ENCODE assay signal across 7 mouse cellular contexts in genomic region chr13:74528519-74529371, GRCm38 (mm10). TPM values are rescaled to one million over a fixed set of nuclear protein-coding genes. Genes with fewer than 3 reads are reported as not detected.
DNase-seq lines count a peak whose midpoint lies in the region; ATAC-seq and TF ChIP-seq lines count a peak whose summit lies in the region.
"Not testable (repeated sequence)": the region's sequence is repeated elsewhere in the genome, so short reads cannot be mapped to it uniquely, and the experiment has no call there.

No protein-coding gene starts in this region.

- not testable (repeated sequence) for H3K27me3 ChIP-seq in embryonic facial prominence, embryonic 11.5 days (ENCODE audit: control insufficient read depth, insufficient read depth, low read length); forebrain, embryonic 14.5 days (replicated peaks; ENCODE audit: control insufficient read depth, insufficient read depth, low read length); kidney, embryonic 15.5 days; liver, embryonic 14.5 days (ENCODE audit: control insufficient read depth, insufficient read depth, low read length); midbrain, embryonic 11.5 days (ENCODE audit: control insufficient read depth, insufficient read depth, low read length); neural tube, embryonic 12.5 days (replicated peaks)

- not testable (repeated sequence) for H3K4me2 ChIP-seq in embryonic facial prominence, embryonic 11.5 days (ENCODE audit: low read depth, low read length); forebrain, embryonic 14.5 days (ENCODE audit: low read length); kidney, embryonic 15.5 days; liver, embryonic 14.5 days (ENCODE audit: low read depth); midbrain, embryonic 11.5 days; neural tube, embryonic 12.5 days (replicated peaks)

- H3K9me3 ChIP-seq in embryonic facial prominence, embryonic 11.5 days (replicated peaks; ENCODE audit: control insufficient read depth, low read length); forebrain, embryonic 14.5 days (replicated peaks; ENCODE audit: control insufficient read depth, low read length); kidney, embryonic 15.5 days (replicated peaks); liver, embryonic 14.5 days (ENCODE audit: control insufficient read depth, low read length); midbrain, embryonic 11.5 days (ENCODE audit: control insufficient read depth, low read length); neural tube, embryonic 12.5 days: not testable (repeated sequence)

- not testable (repeated sequence) for H3K4me1 ChIP-seq in embryonic facial prominence, embryonic 11.5 days (ENCODE audit: control insufficient read depth, insufficient read depth, low read length); forebrain, embryonic 14.5 days (ENCODE audit: control insufficient read depth, insufficient read depth, low read length); kidney, embryonic 15.5 days; liver, embryonic 14.5 days (replicated peaks; ENCODE audit: control insufficient read depth in 2 of 2, insufficient read depth in 2 of 2, low read length in 1 of 2); midbrain, embryonic 11.5 days (ENCODE audit: control insufficient read depth, insufficient read depth, low read length); neural tube, embryonic 12.5 days

- not testable (repeated sequence) for H3K27ac ChIP-seq in embryonic facial prominence, embryonic 11.5 days (replicated peaks; ENCODE audit: low read depth, low read length); forebrain, embryonic 14.5 days (ENCODE audit: low read depth, low read length); kidney, embryonic 15.5 days; liver, embryonic 14.5 days; midbrain, embryonic 11.5 days (ENCODE audit: low read depth, low read length); neural tube, embryonic 12.5 days

- not testable (repeated sequence) for H3K36me3 ChIP-seq in embryonic facial prominence, embryonic 11.5 days (replicated peaks; ENCODE audit: control insufficient read depth, insufficient read depth, low read depth, low read length); forebrain, embryonic 14.5 days (ENCODE audit: control insufficient read depth, insufficient read depth, low read length); kidney, embryonic 15.5 days; liver, embryonic 14.5 days (replicated peaks; ENCODE audit: control insufficient read depth, insufficient read depth, low read depth); midbrain, embryonic 11.5 days (ENCODE audit: control insufficient read depth, insufficient read depth, low read length); neural tube, embryonic 12.5 days

- peak; percentile 81 for ATAC-seq in embryonic facial prominence, embryonic 11.5 days (replicated peaks; ENCODE audit: insufficient number of reproducible peaks, low FRiP score, low TSS enrichment, low read depth)
- 0 out of 2 replicates have a peak, but pooled peaks have one; percentile 10 for ATAC-seq in forebrain, embryonic 14.5 days
- peak; percentile 65 to 76 for ATAC-seq in hematopoietic stem cell, adult 5-6 weeks (replicated peaks in 1 of 2; ENCODE audit: insufficient read depth in 1 of 2, low FRiP score in 2 of 2, low TSS enrichment in 1 of 2, low read depth in 1 of 2, poor library complexity in 2 of 2, severe bottlenecking in 2 of 2)
- peak; percentile 52 for ATAC-seq in kidney, embryonic 15.5 days (replicated peaks; ENCODE audit: low FRiP score)
- 0 out of 2 replicates have a peak, but pooled peaks have one; percentile 26 for ATAC-seq in liver, embryonic 14.5 days (ENCODE audit: insufficient read depth)
- ATAC-seq in midbrain, embryonic 11.5 days (ENCODE audit: low FRiP score), result peak; percentile 55; the same call in 1 of the 2 replicates
- 0 out of 2 replicates have a peak, but pooled peaks have one; percentile 50 for ATAC-seq in neural tube, embryonic 12.5 days (ENCODE audit: low FRiP score, low read depth)

- H3K4me3 ChIP-seq in embryonic facial prominence, embryonic 11.5 days (ENCODE audit: low read depth, low read length); forebrain, embryonic 14.5 days (ENCODE audit: low read depth, low read length); kidney, embryonic 15.5 days (replicated peaks); liver, embryonic 14.5 days (ENCODE audit: insufficient read depth in 1 of 2, low read depth in 2 of 2, low read length in 2 of 2); midbrain, embryonic 11.5 days (ENCODE audit: low read depth, low read length); neural tube, embryonic 12.5 days: not testable (repeated sequence)

- not testable (repeated sequence) for TF ChIP-seq EP300 in liver, embryonic 14.5 days (IDR thresholded peaks at IDR 0.05; ENCODE audit: low read depth)

- DNase-seq in embryonic facial prominence, embryonic 11.5 days (ENCODE audit: low spot score); forebrain, embryonic 14.5 days (ENCODE audit: low spot score); liver, embryonic 14.5 days (ENCODE audit: low read depth in 3 of 3, low spot score in 3 of 3); midbrain, embryonic 11.5 days (ENCODE audit: low spot score, missing footprints): not testable (repeated sequence)

- not testable (repeated sequence) for H3K9ac ChIP-seq in embryonic facial prominence, embryonic 11.5 days (replicated peaks; ENCODE audit: low read length); forebrain, embryonic 14.5 days (ENCODE audit: low read length); kidney, embryonic 15.5 days; liver, embryonic 14.5 days (replicated peaks); midbrain, embryonic 11.5 days (ENCODE audit: low read length); neural tube, embryonic 12.5 days

- not testable (repeated sequence) for TF ChIP-seq CTCF in liver, embryonic 14.5 days (IDR thresholded peaks at IDR 0.05; ENCODE audit: low read depth)

RNA-seq across cellular contexts. Expression of gene Zfp825, which starts 35.0 kb away (rescaled TPM):
- 23.3 and 25.6 TPM in 2 replicates for polyA plus RNA-seq in embryonic facial prominence, embryonic 11.5 days (2014; fragmentation: Nextera tagmentation; extraction: Ambion mirVana)
- 15.2 and 18.0 TPM in 2 replicates for polyA plus RNA-seq in forebrain, embryonic 14.5 days (2014; fragmentation: Nextera tagmentation; extraction: Ambion mirVana)
- 8.1 and 13.9 TPM in 2 replicates for total RNA-seq in hematopoietic stem cell, adult 5-6 weeks (2017)
- 22.5 and 23.7 TPM in 2 replicates for polyA plus RNA-seq in kidney, embryonic 15.5 days (2015; fragmentation: Nextera tagmentation; extraction: Ambion mirVana)
- 1.7 and 3.5 TPM in 2 replicates for polyA plus RNA-seq in liver, embryonic 14.5 days (2012; rRNA removed)
- polyA plus RNA-seq in liver, embryonic 14.5 days (2014; fragmentation: Nextera tagmentation; extraction: Ambion mirVana), result 7.8 and 8.0 TPM in 2 replicates
- 22.8 and 23.7 TPM in 2 replicates for polyA plus RNA-seq in midbrain, embryonic 11.5 days (2014; fragmentation: Nextera tagmentation; extraction: Ambion mirVana)
- 14.5 and 18.0 TPM in 2 replicates for polyA plus RNA-seq in neural tube, embryonic 12.5 days (2016; fragmentation: Nextera tagmentation; extraction: Ambion mirVana)

Comparison
In these comparisons a context has a peak if more than half of its experiments do, and no peak if none do; other contexts are left out.
1. ATAC-seq: peak in every context shown above with its lines; median percentile 81 in embryonic facial prominence, embryonic 11.5 days; 70 in hematopoietic stem cell, adult 5-6 weeks; 55 in midbrain, embryonic 11.5 days; 52 in kidney, embryonic 15.5 days; 50 in neural tube, embryonic 12.5 days; 26 in liver, embryonic 14.5 days; 10 in forebrain, embryonic 14.5 days.